Mouse (Mus musculus) limb, embryonic 14.5 days (tissue): ENCODE measurements around the gene Pex10. TPM values are rescaled to one million over a fixed set of nuclear protein-coding genes. Genes with fewer than 3 reads are reported as not detected.

Experiments
- ATAC-seq: fragments of 200-750 bp; cut with Nextera tagmentation; 2 replicates; pipeline ENCODE4 v1.8.0; 2017; ENCODE audit warnings: low read depth, moderate number of reproducible peaks, moderate TSS enrichment; ENCODE audit not compliant: low FRiP score
- DNase-seq: peaks from one replicate; pipeline ENCODE4 v3.0.0-alpha.2; 2015; ENCODE audit warnings: low spot score
- H3K27ac ChIP-seq: fragments of 300-500 bp; sonication (generic); replicated peaks from 2 replicates; pipeline ENCODE4 v1.5.1; 2014; ENCODE audit warnings: low read depth, mild to moderate bottlenecking, low read length, moderate library complexity, mixed read lengths
- H3K27me3 ChIP-seq: fragments of 300-500 bp; sonication (generic); 2 replicates; pipeline ENCODE4 v1.6.1; 2014; ENCODE audit warnings: low read length, mixed read lengths; ENCODE audit not compliant: control insufficient read depth, insufficient read depth
- H3K36me3 ChIP-seq: fragments of 300-500 bp; sonication (generic); 2 replicates; pipeline ENCODE4 v1.6.1; 2014; ENCODE audit warnings: mild to moderate bottlenecking, low read length, moderate library complexity, mixed read lengths; ENCODE audit not compliant: control insufficient read depth, insufficient read depth
- H3K4me1 ChIP-seq: fragments of 300-500 bp; sonication (generic); 2 replicates; pipeline ENCODE4 v1.6.1; 2014; ENCODE audit warnings: antibody characterized with exemption, low read length, mixed read lengths; ENCODE audit not compliant: control insufficient read depth, insufficient read depth
- H3K4me2 ChIP-seq: fragments of 300-500 bp; sonication (generic); replicated peaks from 2 replicates; pipeline ENCODE4 v1.6.1; 2014; ENCODE audit warnings: low read depth, mild to moderate bottlenecking, low read length, moderate library complexity; ENCODE audit not compliant: severe bottlenecking
- H3K4me3 ChIP-seq: fragments of 300-500 bp; sonication (generic); replicated peaks from 2 replicates; pipeline ENCODE4 v1.5.1; 2014; ENCODE audit warnings: low read length
- H3K9ac ChIP-seq: fragments of 300-500 bp; sonication (generic); 2 replicates; pipeline ENCODE4 v1.6.1; 2014; ENCODE audit warnings: mild to moderate bottlenecking, low read depth, low read length, moderate library complexity; ENCODE audit not compliant: severe bottlenecking
- H3K9me3 ChIP-seq: fragments of 300-500 bp; sonication (generic); 2 replicates; pipeline ENCODE4 v1.6.1; 2016; ENCODE audit warnings: low read length; ENCODE audit not compliant: control insufficient read depth
- POLR2A ChIP-seq: fragments of 200-500 bp; IDR thresholded peaks from 2 replicates; pipeline ENCODE4 v1.8.0; 2012; ENCODE audit warnings: inconsistent platforms, mild to moderate bottlenecking, moderate library complexity, borderline replicate concordance; ENCODE audit not compliant: insufficient read depth, insufficient read length; ENCODE audit errors: extremely low read depth
- WGBS: fragments of 180-500 bp; shearing (Covaris S2); extraction: QIAGEN DNeasy Blood & Tissue Kit; methylation state at CpG from one replicate; pipeline ENCODE4 v1.1.7; 2014; 5-methylcytosine and 5-hydroxymethylcytosine counted together
- polyA plus RNA-seq, 2 experiments: library from polyadenylated mRNA; depleted of rRNA in 1 of 2; stranded (reverse) in 1 of 2; unstranded in 1 of 2; fragments of >200 nt; fragmentation: Nextera tagmentation in 1 of 2; extraction: Ambion mirVana in 1 of 2; gene quantifications; 2 replicates each; pipeline versions ENCODE4 v1.2.1 to v1.2.3; 2012 to 2014

The Pex10 gene
- polyA plus RNA-seq, 2 experiments = 6.7 to 24.4 TPM

- ATAC-seq = no peak
- H3K4me2 ChIP-seq = no peak overlapping the region
- H3K9me3 ChIP-seq = no peaks in the 10 kb centered on the region
- H3K27ac ChIP-seq = no peak overlapping the region
- H3K27me3 ChIP-seq = no peaks in the 10 kb centered on the region
- H3K36me3 ChIP-seq = no peaks in the 10 kb centered on the region
- no peak for TF ChIP-seq POLR2A
- 67% methylated on average over 1 of the region's 1 CpGs for WGBS
- no peak overlapping the region for H3K4me3 ChIP-seq
- DNase-seq = no peak
- H3K4me1 ChIP-seq = peaks cover 10% of the 10 kb centered on the region
- no peak overlapping the region for H3K9ac ChIP-seq
These were observed 46.7 kb upstream of the Pex10 start for GRCm38 (mm10) chr4:155020141-155020540.

DNA sequence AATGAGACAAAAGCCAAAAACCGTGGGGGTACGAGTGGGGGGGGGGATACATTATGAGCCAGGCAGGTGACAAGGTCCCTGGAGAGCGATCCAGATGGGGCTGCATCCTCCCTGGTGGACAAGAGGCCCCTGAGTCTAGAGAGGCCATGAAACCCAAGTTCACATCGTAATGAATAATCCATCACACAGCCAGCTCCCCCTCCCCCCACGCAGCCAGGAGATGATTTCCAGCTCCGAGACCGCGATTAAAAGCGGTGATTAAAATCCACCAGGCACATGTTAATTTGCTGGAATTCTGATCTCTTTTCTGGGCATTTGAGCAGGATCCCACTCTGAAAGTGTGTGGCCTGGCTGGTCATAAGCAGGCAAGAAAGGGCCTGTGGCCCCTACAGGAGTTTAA, 46.0 kb upstream of the Pex10 start:
- Histone ChIP-seq H3K4me1 (peaks cover 10% of the 10 kb centered on the region), H3K9me3 (no peaks in the 10 kb centered on the region), H3K27me3 (no peaks in the 10 kb centered on the region), H3K4me3 (no peak overlapping the region), H3K36me3 (no peaks in the 10 kb centered on the region), H3K27ac (no peak overlapping the region), H3K9ac (no peak overlapping the region), H3K4me2 (no peak overlapping the region)
- DNase-seq (no peak), ATAC-seq (no peak)
- WGBS = 42% methylated on average over 9 of the region's 9 CpGs
- TF ChIP-seq POLR2A = no peak

- Histone ChIP-seq H3K9me3 (no peaks in the 10 kb centered on the region), H3K9ac (no peak overlapping the region), H3K27me3 (no peaks in the 10 kb centered on the region), H3K4me1 (peaks cover 10% of the 10 kb centered on the region), H3K4me2 (no peak overlapping the region), H3K27ac (no peak overlapping the region), H3K4me3 (no peak overlapping the region), H3K36me3 (no peaks in the 10 kb centered on the region)
- no peak for TF ChIP-seq POLR2A
- WGBS = 67% methylated on average over 7 of the region's 7 CpGs
- DNase-seq = no peak
- ATAC-seq = no peak
These were observed 44.5 kb upstream of the Pex10 start for GRCm38 (mm10) chr4:155022228-155022855.

DNA sequence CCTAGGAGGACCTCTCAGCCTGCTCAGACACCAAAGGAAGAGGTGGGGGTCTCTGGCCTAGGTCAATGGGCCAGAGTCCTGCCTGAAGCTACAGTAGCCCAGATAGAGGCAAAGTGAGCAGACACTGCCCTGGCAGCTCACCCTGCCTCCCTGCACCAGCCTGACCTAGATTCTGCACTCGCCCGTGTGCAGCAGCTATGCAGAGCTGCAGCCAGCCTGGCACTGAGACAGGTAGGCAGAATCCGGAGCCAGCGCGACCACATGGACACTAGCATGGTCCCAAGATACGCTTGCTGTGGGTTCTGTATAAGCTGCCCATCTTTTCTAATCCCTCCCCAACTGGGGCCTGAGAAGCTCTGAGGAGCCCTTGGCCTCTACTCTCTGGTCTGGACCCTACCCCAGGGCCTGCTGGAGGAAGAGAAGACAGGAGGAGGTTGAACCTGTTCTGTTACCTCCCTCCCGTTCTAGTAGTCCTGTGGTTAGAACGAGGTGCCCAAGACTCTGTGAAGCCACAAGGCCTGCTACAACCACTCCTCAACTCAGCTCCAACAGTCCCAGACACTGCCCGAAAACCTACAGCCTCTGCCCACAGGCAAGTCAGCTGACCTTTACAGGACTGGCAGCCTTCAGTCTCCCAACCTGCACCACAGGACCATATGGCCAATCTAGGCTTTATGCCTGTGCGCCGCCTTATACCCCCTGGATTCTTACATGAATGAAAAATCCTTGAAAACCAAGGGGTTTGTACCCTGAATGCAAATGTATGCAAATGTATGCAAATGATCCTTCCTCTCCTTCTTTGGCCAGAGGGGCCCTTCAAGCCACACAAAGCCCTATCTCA, 42.4 kb upstream of the Pex10 start:
- H3K9ac ChIP-seq = no peak overlapping the region
- peaks cover 4% of the 10 kb centered on the region; the same call in 1 of the 2 replicates for H3K4me1 ChIP-seq
- H3K4me3 ChIP-seq = no peak overlapping the region
- no peaks in the 10 kb centered on the region for H3K36me3 ChIP-seq
- H3K27me3 ChIP-seq = no peaks in the 10 kb centered on the region
- H3K9me3 ChIP-seq = no peaks in the 10 kb centered on the region
- TF ChIP-seq POLR2A = no peak
- DNase-seq (no peak), ATAC-seq (no peak)
- no peak overlapping the region for H3K4me2 ChIP-seq
- no peak overlapping the region for H3K27ac ChIP-seq
- 84% methylated on average over 11 of the region's 11 CpGs for WGBS

- H3K4me3 ChIP-seq = no peak overlapping the region
- no peak overlapping the region for H3K27ac ChIP-seq
- H3K4me1 ChIP-seq = no peaks in the 10 kb centered on the region
- TF ChIP-seq POLR2A = no peak
- H3K9ac ChIP-seq = no peak overlapping the region
- no peaks in the 10 kb centered on the region for H3K36me3 ChIP-seq
- no peak overlapping the region for H3K4me2 ChIP-seq
- DNase-seq (no peak), ATAC-seq (no peak)
- 42% methylated on average over 6 of the region's 6 CpGs for WGBS
- H3K27me3 ChIP-seq = no peaks in the 10 kb centered on the region
- no peaks in the 10 kb centered on the region for H3K9me3 ChIP-seq
These were observed 33.7 kb upstream of the Pex10 start for GRCm38 (mm10) chr4:155033115-155033514.
